Comparison of ENCODE assay signal across 11 mouse cellular contexts in genomic region chr2:125032258-125032973, GRCm38 (mm10). TPM values are rescaled to one million over a fixed set of nuclear protein-coding genes. Genes with fewer than 3 reads are reported as not detected.
DNase-seq lines count a peak whose midpoint lies in the region; ATAC-seq and TF ChIP-seq lines count a peak whose summit lies in the region.
"Had no signal": no experiment of that assay in that cellular context is flagged by ENCODE, and none has a peak within 500 bp of the region (broad histone marks: within the 10 kb centered on the region; RNA-seq: fewer than 3 reads in every experiment).

No protein-coding gene starts in this region.

- H3K4me1 ChIP-seq in forebrain, embryonic 13.5 days = peaks cover 9% of the 10 kb centered on the region; the same call in 1 of the 2 replicates
- H3K4me1 ChIP-seq in forebrain, embryonic 12.5 days = no peaks in the 10 kb centered on the region
- H3K4me1 ChIP-seq in limb, embryonic 14.5 days (ENCODE audit: control insufficient read depth, insufficient read depth, low read length) = peaks cover 21% of the 10 kb centered on the region

- intact Hi-C loops in heart, postnatal 10 days (cut with DNase I) = no loop called here
- intact Hi-C loops in heart, postnatal 14 days (cut with DNase I) = no loop called here

- no peaks in the 10 kb centered on the region for H3K36me3 ChIP-seq in forebrain, embryonic 13.5 days (ENCODE audit: poor library complexity, severe bottlenecking)
- no peaks in the 10 kb centered on the region for H3K36me3 ChIP-seq in forebrain, embryonic 12.5 days (replicated peaks)
- no peaks in the 10 kb centered on the region for H3K36me3 ChIP-seq in limb, embryonic 14.5 days (ENCODE audit: control insufficient read depth, insufficient read depth, low read length)

- TF ChIP-seq POLR2A in limb, embryonic 14.5 days (IDR thresholded peaks at IDR 0.05; ENCODE audit: borderline replicate concordance, extremely low read depth, insufficient read depth, insufficient read length) = no peak

- DNase-seq in ES-CJ7 (ENCODE audit: low read depth, low spot score) = peak; percentile 29
- DNase-seq in cerebellum, postnatal 36 days = peak; percentile 77 to 78
- peak; percentile 62 for DNase-seq in limb, embryonic 14.5 days (ENCODE audit: low spot score)
- DNase-seq in thymus, postnatal 36 days = no peak
- no peak for DNase-seq in heart, postnatal 10 days
- DNase-seq in heart, postnatal 14 days = no peak
- DNase-seq: gastrocnemius, postnatal 10 days had no signal

- H3K27ac ChIP-seq in forebrain, embryonic 13.5 days = peak overlapping the region; percentile 63
- no peak overlapping the region for H3K27ac ChIP-seq in forebrain, embryonic 12.5 days
- peak overlapping the region; percentile 74 for H3K27ac ChIP-seq in limb, embryonic 14.5 days (replicated peaks; ENCODE audit: low read depth, low read length)
- H3K27ac ChIP-seq: liver, embryonic 14.5 days had no signal

- H3K4me3 ChIP-seq in forebrain, embryonic 13.5 days = no peak overlapping the region
- no peak overlapping the region for H3K4me3 ChIP-seq in forebrain, embryonic 12.5 days (replicated peaks)
- no peak overlapping the region for H3K4me3 ChIP-seq in limb, embryonic 14.5 days (replicated peaks; ENCODE audit: low read length)

- no peak overlapping the region for H3K9ac ChIP-seq in forebrain, embryonic 13.5 days
- no peak overlapping the region for H3K9ac ChIP-seq in forebrain, embryonic 12.5 days
- H3K9ac ChIP-seq in limb, embryonic 14.5 days (ENCODE audit: low read depth, low read length, severe bottlenecking) = peak overlapping the region; percentile 4; the same call in 1 of the 2 replicates
- H3K9ac ChIP-seq: liver, embryonic 14.5 days had no signal

- no peaks in the 10 kb centered on the region for H3K27me3 ChIP-seq in forebrain, embryonic 13.5 days
- H3K27me3 ChIP-seq in forebrain, embryonic 12.5 days = no peaks in the 10 kb centered on the region
- no peaks in the 10 kb centered on the region for H3K27me3 ChIP-seq in limb, embryonic 14.5 days (ENCODE audit: control insufficient read depth, insufficient read depth, low read length)

- peak; percentile 36 for ATAC-seq in forebrain, embryonic 13.5 days
- no peak for ATAC-seq in forebrain, embryonic 12.5 days (ENCODE audit: low FRiP score)
- ATAC-seq in limb, embryonic 14.5 days (ENCODE audit: low FRiP score, low read depth) = 0 out of 2 replicates have a peak, but pooled peaks have one; percentile 8
- ATAC-seq: intestine, postnatal 0 days had no signal

- WGBS in forebrain, embryonic 13.5 days = 79% methylated on average over 17 of the region's 17 CpGs
- WGBS in forebrain, embryonic 12.5 days = 87% methylated on average over 17 of the region's 17 CpGs
- whole genome bisulfite sequencing in limb, embryonic 14.5 days = 55% methylated on average over 17 of the region's 17 CpGs

- H3K4me2 ChIP-seq in forebrain, embryonic 13.5 days = no peak overlapping the region
- H3K4me2 ChIP-seq in forebrain, embryonic 12.5 days = no peak overlapping the region
- peak overlapping the region; percentile 27 for H3K4me2 ChIP-seq in limb, embryonic 14.5 days (replicated peaks; ENCODE audit: low read depth, low read length, severe bottlenecking)

- no peaks in the 10 kb centered on the region for H3K9me3 ChIP-seq in forebrain, embryonic 13.5 days (replicated peaks)
- H3K9me3 ChIP-seq in forebrain, embryonic 12.5 days = no peaks in the 10 kb centered on the region
- H3K9me3 ChIP-seq in limb, embryonic 14.5 days (ENCODE audit: control insufficient read depth, low read length) = no peaks in the 10 kb centered on the region

RNA-seq across cellular contexts. Expression of gene Slc24a5, which starts 35.5 kb away (rescaled TPM):
- 4.6 and 5.1 TPM in 2 replicates for polyA plus RNA-seq in forebrain, embryonic 13.5 days (2015; fragmentation: Nextera tagmentation; extraction: Ambion mirVana)
- polyA plus RNA-seq in forebrain, embryonic 12.5 days (2016; fragmentation: Nextera tagmentation; extraction: Ambion mirVana) = 5.2 and 5.4 TPM in 2 replicates
- polyA plus RNA-seq in limb, embryonic 14.5 days (2012; rRNA removed) = 0.86 and 0.97 TPM in 2 replicates
- 5.9 and 6.8 TPM in 2 replicates for polyA plus RNA-seq in limb, embryonic 14.5 days (2014; fragmentation: Nextera tagmentation; extraction: Ambion mirVana)
- total RNA-seq in heart, postnatal 10 days (2021) = 1 to 10 TPM in 1 of 2 experiments, under 1 TPM in 1; 0.89 to 1.5 TPM
- total RNA-seq in heart, postnatal 14 days (2021) = 1 to 10 TPM in 1 of 2 experiments, under 1 TPM in 1; 0.90 to 1.4 TPM
- polyA plus RNA-seq: intestine, postnatal 0 days had no signal

Comparison
In these comparisons a context has a peak if more than half of its experiments do, and no peak if none do; other contexts are left out.
1. DNase-seq: peak in ES-CJ7 (single experiment), cerebellum, postnatal 36 days (2 of 2) and limb, embryonic 14.5 days (single experiment); none in thymus, postnatal 36 days (0 of 2), heart, postnatal 10 days (0 of 2) and heart, postnatal 14 days (0 of 2).